Mouse (Mus musculus) cerebral cortex, adult 2 months (tissue): ENCODE measurements around the gene Uqcr10.

Source experiments
- WGBS: fragments of 180-500 bp; shearing (Covaris S2); methylation state at CpG from one replicate; pipeline ENCODE4 v1.1.7; 2018; 5-methylcytosine and 5-hydroxymethylcytosine counted together

Uqcr10 gene

GRCm38 (mm10) chr11:4715596-4715995, 11.5 kb upstream of the Uqcr10 start:
- 92% methylated on average over 4 of the region's 4 CpGs for WGBS

DNA sequence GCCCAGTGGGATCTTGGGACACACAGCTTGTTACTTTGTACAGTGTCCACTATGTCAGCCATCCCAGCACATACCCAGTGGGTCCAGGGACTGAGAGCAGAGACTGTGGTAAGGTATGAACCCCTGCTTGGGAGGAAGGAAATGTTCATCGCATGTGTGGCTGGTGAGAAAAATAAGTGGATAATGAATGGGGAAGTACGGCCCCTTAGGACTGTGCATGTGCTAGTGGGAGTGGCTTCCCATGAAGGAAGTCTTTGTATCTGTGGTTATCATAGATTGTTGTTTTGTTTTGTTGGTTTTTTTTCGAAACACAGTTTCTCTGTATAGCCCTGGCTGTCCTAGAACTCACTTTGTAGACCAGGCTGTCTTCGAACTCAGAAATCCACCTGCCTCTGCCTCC, 10.6 kb upstream of the Uqcr10 start:
- WGBS = 84% methylated on average over 4 of the region's 4 CpGs

DNA sequence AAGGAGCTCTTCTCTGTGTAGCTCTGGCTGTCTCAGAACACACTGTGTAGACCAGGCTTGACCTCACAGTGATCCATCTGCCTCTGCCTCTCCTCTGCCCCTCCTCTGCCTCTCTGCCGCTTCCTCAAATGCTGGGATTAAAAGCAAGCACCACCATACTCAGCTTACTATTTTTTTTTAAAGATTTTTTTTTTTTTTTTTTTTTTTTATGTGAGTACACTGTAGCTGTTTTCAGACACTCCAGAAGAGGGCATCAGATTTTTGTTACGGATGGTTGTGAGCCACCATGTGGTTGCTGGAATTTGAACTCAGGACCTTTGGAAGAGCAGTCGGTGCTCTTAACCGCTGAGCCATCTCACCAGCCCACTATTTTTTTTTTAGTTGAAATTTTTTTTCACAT, 6.0 kb upstream of the Uqcr10 start:
- 72% methylated on average over 4 of the region's 4 CpGs for WGBS

- 4% methylated on average over 4 of the region's 4 CpGs for WGBS
Observed at GRCm38 (mm10) chr11:4705178-4705577, 1.0 kb upstream of the Uqcr10 start.

GRCm38 (mm10) chr11:4703688-4704071, 462 bp downstream of the Uqcr10 start:
- WGBS = 3% methylated on average over 12 of the region's 12 CpGs

- WGBS = 70% methylated on average over 8 of the region's 8 CpGs
Observed at GRCm38 (mm10) chr11:4700726-4701125, 3.4 kb downstream of the Uqcr10 start.

DNA sequence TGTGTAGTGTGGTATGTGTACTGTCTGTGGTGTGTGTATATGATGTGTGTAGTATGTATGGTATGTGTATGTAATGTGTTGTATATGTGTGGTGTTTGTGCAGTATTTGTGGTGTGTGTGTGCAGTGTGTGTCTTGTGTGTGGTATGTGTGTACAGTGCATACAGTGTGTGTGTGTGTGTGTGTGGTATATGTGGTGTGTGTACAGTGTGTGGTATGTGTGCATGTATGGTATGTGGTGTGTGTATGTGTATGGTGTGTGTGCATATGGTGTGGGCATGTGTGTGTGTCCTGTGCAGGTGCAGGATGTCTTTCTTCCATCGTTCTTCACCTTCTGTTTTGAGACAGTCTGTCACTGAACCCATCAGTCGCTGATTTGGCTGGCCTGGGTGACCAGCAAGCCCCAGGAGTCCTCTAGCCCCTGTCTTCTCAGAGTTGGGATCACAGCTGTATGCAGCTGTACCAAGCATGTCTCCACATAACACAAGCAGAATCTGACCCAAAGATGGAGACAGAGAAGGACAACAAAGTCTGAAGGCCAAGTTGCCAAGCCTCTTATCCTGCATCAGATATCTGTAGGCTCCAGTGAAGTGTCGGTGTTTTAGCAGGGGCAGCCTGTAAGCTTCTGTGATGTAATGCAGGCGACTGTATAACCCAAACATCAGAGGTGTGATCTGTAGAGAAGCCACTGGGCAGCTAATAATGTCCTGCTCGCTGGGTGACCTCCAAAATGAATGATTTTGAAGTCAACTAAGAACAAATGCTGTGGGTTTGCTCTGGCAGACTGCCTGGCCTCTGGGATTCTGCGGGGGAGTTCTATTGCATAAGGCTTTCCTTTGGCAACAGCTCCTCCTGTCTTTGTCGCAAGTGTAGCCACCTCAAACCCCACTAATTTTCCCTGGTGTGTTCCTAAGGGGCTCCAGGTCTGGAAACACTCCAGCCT, 6.8 kb downstream of the Uqcr10 start:
- WGBS = 31% methylated on average over 7 of the region's 7 CpGs

DNA sequence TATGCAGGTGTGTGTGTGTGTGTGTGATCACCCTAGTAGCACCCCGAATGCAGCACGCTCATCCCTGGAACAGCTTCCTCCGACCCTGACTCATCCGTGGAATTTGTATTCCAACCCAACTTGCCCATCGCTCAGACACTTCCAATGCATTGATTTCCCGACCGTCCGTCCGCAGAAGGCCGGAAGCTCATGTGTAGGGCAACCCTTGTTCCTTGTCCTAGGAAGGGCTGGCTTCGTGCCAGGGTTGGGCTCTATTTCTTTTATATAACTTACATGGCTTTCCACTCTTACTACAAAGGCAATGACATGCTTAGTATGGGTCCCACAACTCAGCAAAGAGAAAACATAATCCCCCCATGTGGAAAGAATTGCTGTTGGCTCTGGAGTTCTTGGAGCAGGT, 12.0 kb downstream of the Uqcr10 start:
- 87% methylated on average over 11 of the region's 11 CpGs for WGBS

DNA sequence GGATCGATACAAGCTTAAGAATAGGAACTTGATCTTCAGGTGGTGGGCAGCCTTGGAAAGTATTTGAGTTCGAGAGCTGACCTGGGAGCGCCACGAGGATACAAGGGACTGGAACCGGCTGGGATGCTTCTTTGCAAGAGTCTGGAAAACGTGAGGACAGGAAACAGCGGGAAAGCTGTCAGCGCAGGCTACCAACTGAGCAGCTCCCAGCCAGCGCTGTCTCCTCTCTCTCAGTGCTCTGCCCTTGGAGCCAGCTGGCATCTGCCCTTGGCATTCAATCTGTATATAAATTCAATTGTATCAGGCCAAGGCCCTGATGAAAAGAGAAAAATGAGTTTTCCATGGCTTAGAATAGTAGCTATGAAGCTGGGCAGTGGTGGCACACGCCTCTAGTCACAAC, 12.9 kb downstream of the Uqcr10 start:
- 70% methylated on average over 10 of the region's 10 CpGs for WGBS

DNA sequence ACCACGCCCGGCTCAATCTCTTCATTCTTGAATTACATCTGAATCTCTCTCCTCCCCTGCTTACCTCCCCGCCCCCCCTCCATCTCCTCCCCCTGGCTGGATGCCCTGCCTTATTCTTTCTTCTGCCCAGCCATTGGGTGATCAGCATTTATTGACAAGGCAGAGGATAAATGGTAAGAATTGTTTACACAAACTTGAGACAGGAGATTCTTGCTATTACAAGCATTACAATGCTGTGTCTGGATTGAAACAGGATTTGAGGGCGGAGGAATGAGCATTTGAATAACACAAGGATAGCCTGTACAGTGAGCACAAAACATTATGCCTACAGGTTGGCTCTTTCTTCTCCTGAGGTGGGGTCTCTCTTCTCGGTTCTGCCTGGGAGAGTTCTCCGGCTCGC, 13.8 kb downstream of the Uqcr10 start:
- WGBS = 79% methylated on average over 7 of the region's 7 CpGs

DNA sequence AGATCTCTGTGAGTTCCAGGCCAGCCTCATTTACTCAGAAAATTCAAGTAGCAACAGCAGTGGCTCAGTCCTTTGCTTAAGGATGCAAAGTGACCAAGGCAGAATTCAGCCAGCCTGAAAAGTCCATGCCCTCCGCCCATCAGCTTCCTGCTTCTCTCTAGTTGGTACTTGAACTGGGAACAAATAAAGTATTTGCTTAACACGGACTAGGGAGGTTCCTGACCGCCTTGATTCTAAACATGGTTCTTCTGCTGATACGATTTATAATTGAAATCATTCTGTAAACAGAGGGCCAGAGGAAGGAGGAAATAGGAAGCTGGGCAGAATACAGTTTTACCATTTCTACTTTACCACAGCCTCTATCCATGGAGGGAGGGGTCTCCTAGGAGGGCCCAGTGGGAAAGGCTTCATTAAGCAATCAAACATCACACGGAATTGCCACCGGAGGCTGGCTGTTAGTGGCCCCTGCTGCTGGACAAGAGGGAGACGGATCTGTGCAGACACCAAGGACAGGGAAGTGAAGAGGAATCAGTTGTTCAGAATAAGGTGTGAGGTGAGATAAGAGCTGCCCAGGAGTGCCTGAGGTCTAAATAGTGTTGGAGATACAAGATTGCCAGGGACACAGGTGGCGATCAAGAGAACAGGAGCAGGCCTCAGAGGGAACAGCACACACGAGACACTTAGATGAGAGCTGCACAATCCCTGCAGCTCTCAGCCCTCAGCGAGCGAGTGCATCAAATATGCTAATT, 15.3 kb downstream of the Uqcr10 start:
- WGBS = 74% methylated on average over 11 of the region's 11 CpGs

GRCm38 (mm10) chr11:4687874-4688273, 16.3 kb downstream of the Uqcr10 start:
- WGBS = 87% methylated on average over 3 of the region's 3 CpGs

GRCm38 (mm10) chr11:4687027-4687426, 17.1 kb downstream of the Uqcr10 start:
- 81% methylated on average over 3 of the region's 3 CpGs for WGBS

DNA sequence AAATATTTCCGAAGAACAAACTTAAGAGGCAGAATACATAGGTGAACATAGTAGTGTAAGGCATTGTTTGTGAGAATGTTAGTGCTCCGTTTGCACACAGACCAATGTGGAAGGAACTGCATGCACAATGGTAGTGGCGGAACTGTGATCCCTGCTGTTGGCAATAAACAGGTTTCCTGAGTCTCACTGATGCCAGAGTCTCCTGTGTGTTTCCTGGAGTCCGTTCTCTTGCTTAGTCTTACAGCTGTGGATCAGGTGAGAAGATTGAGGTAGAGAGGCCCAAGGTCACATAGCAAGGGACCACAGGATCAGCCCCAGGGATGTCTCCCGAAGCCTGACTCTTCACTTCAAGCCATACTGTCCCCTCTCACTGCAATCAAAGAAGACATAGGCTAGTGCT, 18.6 kb downstream of the Uqcr10 start:
- WGBS = 85% methylated on average over 5 of the region's 5 CpGs

DNA sequence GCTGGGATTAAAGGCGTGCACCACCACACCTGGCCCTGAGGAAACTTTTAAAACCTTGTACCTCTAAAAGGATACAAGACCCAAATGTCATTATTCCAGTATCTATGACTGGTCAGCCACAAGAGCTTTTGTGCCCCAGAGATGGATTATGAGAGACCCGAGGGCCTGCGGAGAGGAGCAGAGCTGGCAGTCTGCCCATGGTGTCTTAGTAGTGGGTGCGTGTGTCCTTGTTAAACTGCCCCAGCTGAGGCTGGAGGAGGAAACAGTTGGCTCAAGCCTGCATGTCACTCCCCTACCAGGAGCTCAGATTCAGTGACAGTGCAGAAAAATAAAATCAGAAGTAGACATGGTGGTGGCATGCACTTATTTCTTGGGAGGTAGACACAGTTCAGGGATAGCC, 19.1 kb downstream of the Uqcr10 start:
- 58% methylated on average over 4 of the region's 4 CpGs for WGBS

DNA sequence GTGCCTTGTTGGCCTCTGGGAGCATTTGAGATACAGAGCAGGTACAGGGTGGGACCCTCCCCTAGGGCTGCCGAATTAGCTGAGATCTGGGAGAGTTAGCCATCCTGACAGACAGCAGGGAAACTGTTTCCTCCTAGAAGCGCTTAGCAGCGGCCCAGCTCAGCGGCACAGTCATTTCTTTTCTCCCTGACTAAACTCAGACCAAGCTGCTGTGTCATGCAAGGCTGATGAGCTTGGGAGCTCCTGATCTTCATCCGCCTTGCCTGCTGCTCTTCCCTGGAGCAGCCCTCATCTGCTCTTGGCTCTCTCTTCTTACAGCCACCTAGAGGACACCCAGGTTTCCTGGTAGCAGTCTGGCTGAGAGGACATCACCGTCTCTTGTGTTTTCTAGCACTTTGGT, 20.0 kb downstream of the Uqcr10 start:
- 57% methylated on average over 6 of the region's 6 CpGs for WGBS

- 87% methylated on average over 6 of the region's 6 CpGs for WGBS
Observed at GRCm38 (mm10) chr11:4683516-4683915, 20.6 kb downstream of the Uqcr10 start.

DNA sequence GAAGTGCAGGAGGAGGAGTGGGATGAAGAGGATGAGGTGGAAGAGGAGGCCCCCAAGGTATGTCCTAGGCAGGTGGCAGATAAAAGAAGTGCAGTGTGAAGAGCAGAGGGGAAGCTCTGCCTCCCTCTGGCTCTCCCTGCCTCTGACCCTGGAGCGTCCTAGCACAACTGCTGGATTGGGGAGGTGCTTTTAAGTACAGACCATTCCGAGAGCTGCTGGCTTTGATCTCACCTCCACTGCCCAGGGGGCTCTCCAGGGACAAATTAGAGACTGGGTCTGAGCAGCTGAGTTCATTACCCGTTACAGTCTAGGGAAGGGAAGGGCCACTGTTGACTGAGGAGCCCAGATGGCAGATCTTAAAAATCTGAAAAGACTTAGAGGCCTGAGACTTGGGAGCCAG, 24.0 kb downstream of the Uqcr10 start:
- 87% methylated on average over 3 of the region's 3 CpGs for WGBS

GRCm38 (mm10) chr11:4679441-4679832, 24.7 kb downstream of the Uqcr10 start:
- 70% methylated on average over 12 of the region's 12 CpGs for WGBS

DNA sequence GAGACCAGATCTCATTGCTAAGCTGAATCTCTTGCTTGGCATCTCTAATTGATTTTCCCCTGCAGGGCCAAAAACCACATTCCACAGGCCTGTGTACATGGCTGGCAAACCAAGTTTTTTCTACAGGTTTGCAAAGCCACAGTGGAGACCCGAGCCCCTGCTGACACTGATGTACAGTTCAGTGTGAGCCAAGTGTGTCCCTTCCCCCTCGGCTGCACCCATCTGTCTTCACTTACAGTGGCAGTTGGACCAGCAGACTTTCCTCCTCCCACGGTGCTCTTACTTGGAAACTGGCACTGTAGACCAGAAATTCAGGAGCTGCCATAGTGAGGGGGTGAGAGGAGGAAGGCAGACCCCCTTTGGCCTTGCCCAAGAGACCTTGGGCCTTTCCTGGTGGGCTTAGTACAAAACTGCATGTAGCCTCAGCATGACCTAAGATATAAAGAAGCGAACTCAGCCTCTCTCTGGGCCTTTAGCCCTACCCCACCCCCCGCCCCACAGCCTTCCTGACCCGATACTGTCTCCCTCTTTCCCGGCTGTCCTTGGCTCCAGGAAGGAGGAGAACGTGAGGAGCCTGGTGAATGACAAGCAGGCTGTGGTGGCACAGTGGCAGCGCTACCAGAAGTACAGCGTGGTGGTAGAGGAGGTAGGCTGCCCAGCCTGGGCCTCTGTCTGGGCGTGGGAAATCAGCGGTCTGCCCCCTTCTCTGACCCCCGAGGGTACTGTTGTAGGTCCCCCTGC, 25.3 kb downstream of the Uqcr10 start:
- 52% methylated on average over 13 of the region's 13 CpGs for WGBS

- 86% methylated on average over 7 of the region's 7 CpGs for WGBS
Observed at GRCm38 (mm10) chr11:4677250-4677872, 26.8 kb downstream of the Uqcr10 start.

GRCm38 (mm10) chr11:4675693-4676092, 28.4 kb downstream of the Uqcr10 start:
- WGBS = 88% methylated on average over 6 of the region's 6 CpGs
